Mouse (Mus musculus) hindbrain, embryonic 16.5 days (tissue): ENCODE data around the gene BC051142. TPM values are rescaled to one million over a fixed set of nuclear protein-coding genes. Genes with fewer than 3 reads are reported as not detected.

Experiments used
- polyA plus RNA-seq: library from polyadenylated mRNA; unstranded; fragments of >200 nt; fragmentation: Nextera tagmentation; extraction: Ambion mirVana; gene quantifications from 2 replicates; pipeline ENCODE4 v1.2.1, GENCODE M21; 2015

Gene BC051142
- polyA plus RNA-seq, 1 experiment from 2014 or later = 4.5 TPM

Other genes starting within 250 kb of the BC051142 start
- 0.68 and 1.5 TPM in 2 replicates for gene H2-DMb1, start 245.7 kb upstream of the BC051142 start, polyA plus RNA-seq
- gene Tap1, start 211.3 kb upstream of the BC051142 start, polyA plus RNA-seq = 4.6 and 6.1 TPM in 2 replicates
- 1.8 and 2.2 TPM in 2 replicates for gene Psmb9, start 211.1 kb upstream of the BC051142 start, polyA plus RNA-seq
- gene Psmb8, start 201.1 kb upstream of the BC051142 start, polyA plus RNA-seq = 3.0 and 4.1 TPM in 2 replicates
- gene Tap2, start 195.3 kb upstream of the BC051142 start, polyA plus RNA-seq = 2.9 and 3.2 TPM in 2 replicates
- gene H2-Ob, start 159.9 kb upstream of the BC051142 start, polyA plus RNA-seq = 0.16 and 0.33 TPM in 2 replicates
- gene H2-Ab1, start 141.1 kb upstream of the BC051142 start, polyA plus RNA-seq = 1.7 and 2.3 TPM in 2 replicates
- 0.59 and 0.80 TPM in 2 replicates for gene H2-Aa, start 111.0 kb upstream of the BC051142 start, polyA plus RNA-seq
- gene H2-Eb1, start 93.0 kb upstream of the BC051142 start, polyA plus RNA-seq = 3.5 and 4.3 TPM in 2 replicates
- 0.25 and 0.31 TPM in 2 replicates for gene H2-Eb2, start 73.2 kb upstream of the BC051142 start, polyA plus RNA-seq
- gene Btnl2, start 44.0 kb upstream of the BC051142 start, polyA plus RNA-seq = not detected in 2 replicates
- not detected in 2 replicates for gene Btnl1, start 21.7 kb upstream of the BC051142 start, polyA plus RNA-seq
- not detected in 2 replicates for gene Btnl4, start 78.5 kb downstream of the BC051142 start, polyA plus RNA-seq
- not detected in 2 replicates for gene Btnl6, start 118.5 kb downstream of the BC051142 start, polyA plus RNA-seq
- 6.1 and 6.4 TPM in 2 replicates for gene Notch4, start 165.4 kb downstream of the BC051142 start, polyA plus RNA-seq
- 3.4 and 4.9 TPM in 2 replicates for gene Gpsm3, start 191.0 kb downstream of the BC051142 start, polyA plus RNA-seq
- gene Pbx2, start 192.4 kb downstream of the BC051142 start, polyA plus RNA-seq = 7.3 and 8.3 TPM in 2 replicates
- 1.3 and 1.6 TPM in 2 replicates for gene Ager, start 199.0 kb downstream of the BC051142 start, polyA plus RNA-seq
- gene Rnf5, start 204.9 kb downstream of the BC051142 start, polyA plus RNA-seq = 281 and 296 TPM in 2 replicates
- gene Agpat1, start 205.4 kb downstream of the BC051142 start, polyA plus RNA-seq = 122 and 128 TPM in 2 replicates
- 8.3 and 9.5 TPM in 2 replicates for gene Egfl8, start 217.2 kb downstream of the BC051142 start, polyA plus RNA-seq
- 19.9 and 23.5 TPM in 2 replicates for gene Ppt2, start 229.7 kb downstream of the BC051142 start, polyA plus RNA-seq
- 6.8 and 8.1 TPM in 2 replicates for gene Prrt1, start 230.7 kb downstream of the BC051142 start, polyA plus RNA-seq
- 13.5 and 17.0 TPM in 2 replicates for gene Fkbpl, start 245.9 kb downstream of the BC051142 start, polyA plus RNA-seq
- gene Atf6b, start 248.3 kb downstream of the BC051142 start, polyA plus RNA-seq = 110 and 121 TPM in 2 replicates